10 mouse cellular contexts compared by ENCODE assay signal in the genomic region with DNA sequence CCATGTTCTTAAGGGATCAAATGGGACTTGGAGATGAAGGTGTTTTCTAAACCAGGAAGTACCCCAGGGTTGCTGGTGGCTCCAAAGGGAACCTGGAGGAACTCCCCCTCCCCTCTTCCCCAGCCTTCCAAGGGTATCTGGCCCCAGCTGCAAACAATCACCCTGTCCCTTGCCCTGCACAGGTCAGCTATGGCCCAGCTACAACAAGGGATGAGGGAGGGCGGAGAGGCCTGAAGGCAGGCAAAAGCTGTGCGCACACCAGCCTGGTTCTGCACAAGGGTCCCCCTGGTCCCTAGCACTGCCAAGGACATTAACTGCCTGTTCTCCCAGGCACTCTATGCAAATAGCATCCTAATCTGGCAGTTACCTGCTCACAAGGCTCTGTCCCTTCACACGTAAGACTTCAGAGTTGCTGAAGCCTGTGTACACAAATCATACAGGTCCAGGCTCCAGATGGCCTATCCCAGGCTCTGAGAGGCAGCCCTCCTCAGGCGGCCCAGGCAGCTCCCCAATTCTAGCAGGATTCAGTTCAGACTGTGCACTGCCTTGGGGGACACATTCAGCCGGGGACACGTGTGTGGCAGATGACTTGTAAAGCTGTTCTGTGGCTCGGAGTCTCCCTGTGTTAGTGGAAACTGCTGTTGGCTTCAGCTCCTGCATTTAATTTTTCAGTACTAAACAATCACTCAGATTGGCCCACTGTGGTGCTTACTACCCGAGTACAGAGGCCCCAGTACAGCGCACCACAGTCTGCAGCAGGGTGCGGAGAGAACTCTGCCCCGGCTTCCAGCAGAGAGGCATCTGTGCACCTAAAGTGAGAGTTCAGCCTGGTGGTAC.
DNase-seq lines count a peak whose midpoint lies in the region; ATAC-seq and TF ChIP-seq lines count a peak whose summit lies in the region.
"Had no signal": no experiment of that assay in that cellular context is flagged by ENCODE, and none has a peak within 500 bp of the region (broad histone marks: within the 10 kb centered on the region; RNA-seq: fewer than 3 reads in every experiment).

No protein-coding gene starts in this region.

- H3K4me1 ChIP-seq in forebrain, postnatal 0 days (ENCODE audit: insufficient read depth), result no peaks in the 10 kb centered on the region
- no peaks in the 10 kb centered on the region; the same call in 1 of the 2 replicates for H3K4me1 ChIP-seq in midbrain, postnatal 0 days (ENCODE audit: insufficient read depth, low read length)

- H3K9me3 ChIP-seq in forebrain, postnatal 0 days (ENCODE audit: low read length), result no peaks in the 10 kb centered on the region
- H3K9me3 ChIP-seq in midbrain, postnatal 0 days (ENCODE audit: low read length), result no peaks in the 10 kb centered on the region

- no peak overlapping the region for H3K4me2 ChIP-seq in forebrain, postnatal 0 days (ENCODE audit: low read depth)
- H3K4me2 ChIP-seq in midbrain, postnatal 0 days (ENCODE audit: low read depth, low read length, poor library complexity, severe bottlenecking), result no peak overlapping the region

- peak; percentile 74 for DNase-seq in cerebellum, adult 9-11 months
- DNase-seq in cerebellum, adult 9-10 months, result no peak
- DNase-seq in layer of hippocampus, adult 2 months (ENCODE audit: low spot score in 2 of 2), result no peak
- DNase-seq in layer of hippocampus, adult 8-10 months (ENCODE audit: low spot score in 2 of 2), result no peak
- DNase-seq in forebrain, postnatal 0 days, result no peak
- no peak for DNase-seq in midbrain, postnatal 0 days (ENCODE audit: low spot score)
- no peak for DNase-seq in liver
- DNase-seq: B cell, adult 2 months; gastrocnemius, postnatal 36 days had no signal

- 57% methylated on average over 11 of the region's 11 CpGs for WGBS in forebrain, postnatal 0 days
- 72% methylated on average over 11 of the region's 11 CpGs for WGBS in midbrain, postnatal 0 days

- no peaks in the 10 kb centered on the region for H3K27me3 ChIP-seq in forebrain, postnatal 0 days (ENCODE audit: insufficient read depth, low read length)
- no peaks in the 10 kb centered on the region for H3K27me3 ChIP-seq in midbrain, postnatal 0 days (ENCODE audit: insufficient read depth, low read length)

- no peaks in the 10 kb centered on the region for H3K36me3 ChIP-seq in forebrain, postnatal 0 days (ENCODE audit: insufficient read depth)
- H3K36me3 ChIP-seq in midbrain, postnatal 0 days (ENCODE audit: insufficient read depth, low read length), result no peaks in the 10 kb centered on the region

- no peak for TF ChIP-seq CTCF in layer of hippocampus, adult 2 months (conservative IDR thresholded peaks at IDR 0.05)
- no peak for TF ChIP-seq CTCF in forebrain, postnatal 0 days (IDR thresholded peaks at IDR 0.05; ENCODE audit: low read depth)
- no peak for TF ChIP-seq CTCF in midbrain, postnatal 0 days (IDR thresholded peaks at IDR 0.05)

- no peak overlapping the region for H3K9ac ChIP-seq in forebrain, postnatal 0 days
- H3K9ac ChIP-seq in midbrain, postnatal 0 days (replicated peaks; ENCODE audit: low read length, poor library complexity, severe bottlenecking), result 0 out of 2 replicates have a peak overlapping the region, but pooled peaks have one; percentile 24

- ATAC-seq in forebrain, postnatal 0 days, result peak; percentile 70
- no peak for ATAC-seq in midbrain, postnatal 0 days (ENCODE audit: low FRiP score)
- ATAC-seq in monocyte, adult 5-6 weeks (replicated peaks; ENCODE audit: insufficient number of reproducible peaks, low FRiP score, low TSS enrichment, poor library complexity, severe bottlenecking), result no peak

- no peak overlapping the region for H3K4me3 ChIP-seq in layer of hippocampus, adult 2 months
- no peak overlapping the region for H3K4me3 ChIP-seq in forebrain, postnatal 0 days (ENCODE audit: low read depth, low read length)
- no peak overlapping the region for H3K4me3 ChIP-seq in midbrain, postnatal 0 days (ENCODE audit: low read depth, low read length)

- peak overlapping the region; percentile 48; the same call in 1 of the 2 replicates for H3K27ac ChIP-seq in layer of hippocampus, adult 2 months
- peak overlapping the region; percentile 54 for H3K27ac ChIP-seq in forebrain, postnatal 0 days (ENCODE audit: low read depth, low read length)
- no peak overlapping the region for H3K27ac ChIP-seq in midbrain, postnatal 0 days (ENCODE audit: low read depth, low read length)
